Mouse (Mus musculus): ENCODE measurements around the gene Defa26.
"Not testable (repeated sequence)": the region's sequence is repeated elsewhere in the genome, so short reads cannot be mapped to it uniquely, and the experiment has no call there.

GRCm38 (mm10) chr8:21594408-21594807, 23.6 kb upstream of the Defa26 start, which contains the start of gene Gm7861:
- TF ChIP-seq CTCF (IDR thresholded peaks at IDR 0.05; ENCODE audit: low read depth, low read length); POLR2A (IDR thresholded peaks at IDR 0.05; ENCODE audit: borderline replicate concordance, low read depth, low read length): not testable (repeated sequence)
